Mouse (Mus musculus): ENCODE results near the gene Kctd20. TPM values are rescaled to one million over a fixed set of nuclear protein-coding genes. Genes with fewer than 3 reads are reported as not detected.
A peak's percentile ranks its signal among the peaks of the same experiment; 100 is the strongest.

Kctd20 gene
- total RNA-seq, 2 experiments from 2014 or later, result 50.4 to 61.5 TPM

- DNase-seq (ENCODE audit: low spot score in 2 of 2), result no peak
Measured at GRCm38 (mm10) chr17:28931436-28932211, 20.1 kb upstream of the Kctd20 start.

DNA sequence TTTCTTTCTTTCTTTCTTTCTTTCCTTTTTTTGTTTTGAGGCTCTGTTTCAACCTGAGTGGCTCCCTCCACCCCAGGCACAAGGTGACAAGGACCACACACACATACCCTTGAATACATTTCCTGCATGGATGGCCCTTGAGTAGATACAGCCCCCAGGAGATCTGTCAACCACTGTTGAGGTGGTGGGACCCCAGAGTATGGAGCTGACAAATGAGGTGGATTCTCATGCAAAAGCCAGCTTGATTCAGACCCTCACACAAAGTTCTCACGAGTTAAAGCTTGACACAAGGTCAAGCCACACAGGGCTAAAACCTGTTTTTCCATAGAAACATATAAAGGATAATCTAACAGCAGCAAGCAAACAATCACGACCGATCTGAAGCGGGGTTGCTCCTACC is 19.5 kb upstream of the Kctd20 start:
- DNase-seq (ENCODE audit: low spot score in 2 of 2), result no peak

- no peak for DNase-seq (ENCODE audit: low spot score in 2 of 2)
Measured at GRCm38 (mm10) chr17:28934120-28934916, 17.4 kb upstream of the Kctd20 start.

GRCm38 (mm10) chr17:28936133-28936532 is 15.6 kb upstream of the Kctd20 start:
- no peak for DNase-seq (ENCODE audit: low spot score in 2 of 2)

DNA sequence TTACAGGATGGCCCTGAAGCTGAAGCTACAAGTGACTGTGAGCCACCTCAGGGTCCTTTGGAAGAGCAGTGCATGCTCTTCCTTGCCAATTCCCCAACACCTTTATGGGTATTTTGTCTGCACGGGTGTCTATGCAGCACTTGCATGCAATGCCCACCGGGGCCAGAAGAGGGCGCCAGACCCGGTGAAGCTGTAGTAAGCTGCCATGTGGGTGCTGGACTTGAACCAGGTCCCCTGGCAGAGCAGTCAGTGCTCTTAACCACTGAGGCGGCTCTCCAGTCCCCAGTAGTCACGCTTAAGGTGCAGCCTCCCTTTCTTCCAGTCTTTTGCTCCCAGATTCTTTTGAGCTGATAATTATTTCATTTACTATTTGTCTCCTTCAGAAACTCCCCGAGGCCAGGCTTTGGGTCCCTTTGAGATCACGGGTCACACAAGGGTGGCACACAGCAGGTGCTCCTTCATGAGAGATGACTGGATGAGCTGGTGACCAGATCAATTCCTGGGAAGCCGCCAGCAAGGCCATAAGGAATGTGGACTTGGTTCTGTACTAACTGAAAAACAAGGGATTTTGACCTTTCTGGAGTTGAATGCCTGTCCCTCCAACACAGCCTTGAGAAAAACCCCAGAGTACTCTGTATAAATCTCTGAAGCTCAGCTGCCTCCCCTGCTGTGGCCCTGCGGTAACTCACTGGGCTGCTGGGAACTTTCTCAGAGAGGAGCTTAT is 15.0 kb upstream of the Kctd20 start:
- peak in 1 of 2 experiments; percentile 64 for DNase-seq (ENCODE audit: low spot score in 2 of 2)

GRCm38 (mm10) chr17:28940776-28941555 is 10.8 kb upstream of the Kctd20 start:
- DNase-seq (ENCODE audit: low spot score in 2 of 2), result no peak

- DNase-seq (ENCODE audit: low spot score in 2 of 2), result no peak
Measured at GRCm38 (mm10) chr17:28942101-28942500, 9.6 kb upstream of the Kctd20 start.

DNA sequence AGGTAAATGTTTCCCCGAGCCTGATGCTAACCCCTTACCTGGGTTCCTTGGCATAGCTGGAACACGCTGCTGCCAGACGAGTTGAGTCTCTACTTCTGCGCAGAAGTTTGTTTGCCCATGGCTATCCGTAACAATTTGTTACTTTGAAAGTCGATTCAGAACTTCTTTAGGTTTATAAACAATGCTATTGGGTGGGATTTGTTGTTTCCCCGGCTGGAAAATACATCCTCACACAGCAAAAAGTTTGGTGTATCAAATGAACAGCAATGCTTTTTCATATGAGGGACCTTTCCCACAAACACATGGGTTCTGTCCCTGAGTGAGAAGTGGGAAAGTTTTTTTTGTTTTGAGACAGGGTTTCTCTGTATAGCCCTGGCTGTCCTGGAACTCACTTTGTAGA is 8.0 kb upstream of the Kctd20 start, which contains the start of gene Pxt1:
Pxt1 (minus strand) TSS at position 101 of the 400 bp plus-strand sequence.
- no peak for DNase-seq (ENCODE audit: low spot score in 2 of 2)

DNA sequence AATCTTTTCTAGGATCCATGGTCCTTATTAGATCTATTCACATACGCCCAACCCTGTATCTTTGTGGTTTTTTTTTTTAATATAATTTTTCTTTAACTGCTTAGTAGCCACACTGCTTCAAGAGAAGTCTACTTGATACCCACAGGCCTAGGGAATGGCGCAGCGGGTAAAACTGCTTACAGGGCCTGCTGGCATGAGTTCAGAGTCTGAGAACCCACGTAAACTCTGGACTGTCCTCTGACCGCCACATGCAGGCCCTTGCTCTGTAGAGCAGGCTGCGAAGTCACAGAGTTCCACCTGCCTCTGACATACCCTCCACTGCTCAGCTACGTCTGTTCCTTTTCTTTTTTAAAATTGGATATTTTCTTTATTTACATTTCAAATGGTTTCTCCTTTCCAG is 7.3 kb upstream of the Kctd20 start:
- DNase-seq (ENCODE audit: low spot score in 2 of 2), result no peak

DNA sequence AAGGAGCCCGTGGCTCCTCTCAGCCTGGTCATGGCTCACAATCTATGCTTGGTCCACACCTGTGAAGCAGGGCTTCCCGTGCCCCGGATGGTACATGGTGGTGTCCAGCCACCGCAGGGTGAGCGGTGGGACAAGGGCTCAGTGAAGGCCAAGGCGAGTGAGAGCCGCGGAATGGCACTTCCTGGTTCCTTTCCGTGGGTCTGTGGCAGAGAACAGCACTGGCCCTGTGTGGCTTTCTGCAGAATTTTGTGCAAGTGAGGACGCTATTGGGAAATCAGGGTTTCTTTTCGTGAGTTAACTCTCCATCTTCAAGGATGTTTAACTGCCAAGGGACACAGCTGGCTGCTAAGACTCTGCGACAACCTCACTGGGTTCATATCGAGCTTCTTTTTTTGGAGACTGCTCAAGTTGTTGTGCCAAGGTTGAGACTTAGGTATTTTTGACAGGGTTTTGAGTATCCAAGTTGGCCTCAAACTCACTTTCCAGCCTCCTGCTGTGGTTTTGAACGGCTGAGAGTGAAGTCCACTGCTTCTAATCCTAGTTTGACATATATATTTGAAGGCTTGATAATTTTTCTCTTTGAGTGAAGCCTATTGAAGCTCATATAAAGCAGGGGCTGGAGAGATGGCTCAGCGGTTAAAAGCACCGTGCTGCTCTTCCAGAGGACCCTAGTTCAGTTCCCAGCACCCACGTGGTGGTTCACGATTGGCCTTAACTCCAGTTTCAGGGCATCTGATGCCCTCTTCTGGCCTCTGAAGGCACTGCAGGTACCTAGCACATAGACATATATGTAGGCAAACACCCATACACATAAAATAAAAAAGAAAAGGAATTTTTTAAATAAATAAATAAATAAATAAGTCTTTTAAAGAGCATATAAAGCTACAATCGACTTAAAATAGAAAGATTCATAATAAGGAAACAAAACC is 4.5 kb upstream of the Kctd20 start:
- DNase-seq (ENCODE audit: low spot score in 2 of 2), result no peak

- DNase-seq (ENCODE audit: low spot score in 2 of 2), result no peak
Measured at GRCm38 (mm10) chr17:28948661-28949060, 3.1 kb upstream of the Kctd20 start.

DNA sequence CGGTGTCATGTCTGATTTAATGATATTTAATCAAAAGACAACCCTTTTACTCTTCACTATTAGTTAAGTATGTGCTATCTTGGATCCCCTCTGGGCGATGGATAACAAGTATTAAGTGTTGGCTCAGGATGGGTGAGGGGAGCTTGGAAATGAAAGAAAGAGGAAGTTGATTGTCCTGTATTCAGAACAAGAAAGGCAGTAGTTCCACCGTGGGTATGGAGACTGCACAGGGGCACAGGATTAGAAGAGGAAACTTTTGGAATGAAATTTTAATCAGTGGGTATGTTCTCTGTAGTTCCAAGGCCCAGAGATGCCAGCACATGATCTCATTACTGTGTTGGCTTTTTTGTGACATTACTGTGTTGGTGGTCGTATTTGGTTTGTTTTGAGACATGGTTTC is 999 bp upstream of the Kctd20 start:
- no peak for DNase-seq (ENCODE audit: low spot score in 2 of 2)

DNA sequence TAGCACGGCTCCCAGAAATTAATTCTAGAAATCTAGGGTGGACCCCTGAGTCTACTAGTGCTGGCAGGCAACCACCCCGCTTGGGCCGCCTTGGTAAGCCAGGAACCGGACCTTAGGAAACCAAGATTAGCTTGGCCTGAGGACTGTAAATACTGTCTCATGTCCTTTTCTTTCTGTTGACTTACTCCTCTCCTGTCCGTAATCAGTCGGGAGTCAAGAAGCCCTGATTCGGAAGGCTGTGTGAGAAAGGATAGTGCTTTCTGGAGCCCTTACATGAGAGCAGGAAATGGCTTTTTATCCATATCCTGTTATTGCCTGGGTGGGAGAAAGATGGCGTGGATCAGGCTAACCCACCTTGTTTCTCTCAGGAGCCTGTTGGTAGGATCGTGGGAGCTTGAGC is 1.5 kb downstream of the Kctd20 start:
- no peak for DNase-seq (ENCODE audit: low spot score in 2 of 2)

- no peak for DNase-seq (ENCODE audit: low spot score in 2 of 2)
Measured at GRCm38 (mm10) chr17:28954416-28954815, 2.7 kb downstream of the Kctd20 start.

GRCm38 (mm10) chr17:28960597-28960996 is 8.8 kb downstream of the Kctd20 start:
- no peak for DNase-seq (ENCODE audit: low spot score in 2 of 2)

DNA sequence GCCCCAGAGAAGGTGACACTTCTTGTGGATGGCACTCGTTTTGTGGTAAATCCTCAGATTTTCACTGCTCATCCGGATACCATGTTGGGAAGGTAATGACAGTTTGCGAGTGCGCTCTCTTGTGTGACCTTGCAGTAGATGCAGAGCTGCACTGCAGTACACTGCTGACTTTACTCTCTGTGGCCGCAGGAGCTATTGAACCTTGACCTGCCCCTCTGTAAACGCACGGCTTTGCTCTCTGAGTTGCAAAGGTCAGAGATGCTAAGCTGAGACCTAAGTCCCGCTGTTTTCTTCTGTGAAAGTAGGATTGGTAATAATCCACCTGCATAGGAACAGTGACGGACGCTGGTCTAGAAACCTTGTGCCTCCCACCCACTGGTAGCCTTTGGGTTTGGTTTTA is 9.8 kb downstream of the Kctd20 start:
- DNase-seq (ENCODE audit: low spot score in 2 of 2), result no peak

GRCm38 (mm10) chr17:28967021-28967610 is 15.4 kb downstream of the Kctd20 start:
- no peak for DNase-seq (ENCODE audit: low spot score in 2 of 2)

DNA sequence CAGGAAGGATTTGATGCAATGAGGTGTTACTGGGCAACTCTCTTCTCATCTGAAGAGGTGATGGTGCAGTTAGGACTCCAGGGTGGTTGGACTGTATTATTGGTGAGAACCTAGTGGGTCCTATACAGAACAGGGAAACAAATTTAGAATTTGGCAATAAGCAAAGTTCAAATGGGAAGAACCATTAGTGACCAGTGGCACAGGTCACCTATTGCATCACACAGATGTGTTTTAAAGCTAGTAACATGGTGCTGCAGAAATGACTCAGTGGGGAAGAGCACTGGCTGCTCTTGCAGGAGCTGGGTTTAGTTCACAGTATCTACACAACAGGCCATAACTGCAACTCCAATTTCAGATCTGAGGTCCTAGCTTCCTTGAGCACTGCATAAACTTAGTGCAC is 18.4 kb downstream of the Kctd20 start:
- DNase-seq (ENCODE audit: low spot score in 2 of 2), result no peak

GRCm38 (mm10) chr17:28979091-28979490 is 27.3 kb downstream of the Kctd20 start:
- DNase-seq (ENCODE audit: low spot score in 2 of 2), result no peak

Measured in adrenal gland, adult 18-20 months (tissue).